Mouse (Mus musculus): ENCODE measurements around the gene Sec16b. TPM values are rescaled to one million over a fixed set of nuclear protein-coding genes. Genes with fewer than 3 reads are reported as not detected.

The Sec16b gene
- polyA plus RNA-seq, 1 experiment from 2014 or later = 1.6 TPM

DNA sequence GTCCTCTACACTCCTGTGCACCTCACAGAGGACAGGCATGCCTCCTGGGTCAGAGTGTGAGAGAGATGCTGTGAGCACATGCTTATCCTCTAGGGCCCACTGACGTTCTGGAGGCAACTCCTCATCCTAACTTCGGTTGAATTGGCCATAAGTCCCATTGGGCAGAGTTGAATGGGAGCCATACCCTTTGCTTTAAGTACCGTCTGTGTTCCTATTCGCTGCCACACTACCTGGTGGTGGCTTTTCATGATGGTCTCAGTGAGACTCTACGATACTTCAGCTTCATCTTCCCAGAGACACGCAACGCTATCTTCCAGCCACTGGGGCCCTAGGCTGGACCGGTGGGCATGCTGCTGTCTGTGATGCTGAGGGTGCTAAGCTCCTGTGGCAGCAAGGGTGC lies 38.5 kb downstream of the Sec16b start:
- Histone ChIP-seq H3K4me3 (ENCODE audit: low read length) (no peak overlapping the region), H3K27me3 (ENCODE audit: control insufficient read depth, insufficient read depth, low read length) (no peaks in the 10 kb centered on the region), H3K4me1 (ENCODE audit: control insufficient read depth, insufficient read depth, low read length) (no peaks in the 10 kb centered on the region), H3K9me3 (ENCODE audit: control insufficient read depth, low read length) (no peaks in the 10 kb centered on the region), H3K36me3 (ENCODE audit: control insufficient read depth, insufficient read depth, low read length) (no peaks in the 10 kb centered on the region), H3K4me2 (replicated peaks; ENCODE audit: low read depth, low read length) (no peak overlapping the region), H3K27ac (ENCODE audit: low read depth, low read length) (no peak overlapping the region), H3K9ac (ENCODE audit: low read depth, low read length) (no peak overlapping the region)
- WGBS = 87% methylated on average over 8 of the region's 8 CpGs
- no peak for ATAC-seq (ENCODE audit: low FRiP score, low TSS enrichment)

DNA sequence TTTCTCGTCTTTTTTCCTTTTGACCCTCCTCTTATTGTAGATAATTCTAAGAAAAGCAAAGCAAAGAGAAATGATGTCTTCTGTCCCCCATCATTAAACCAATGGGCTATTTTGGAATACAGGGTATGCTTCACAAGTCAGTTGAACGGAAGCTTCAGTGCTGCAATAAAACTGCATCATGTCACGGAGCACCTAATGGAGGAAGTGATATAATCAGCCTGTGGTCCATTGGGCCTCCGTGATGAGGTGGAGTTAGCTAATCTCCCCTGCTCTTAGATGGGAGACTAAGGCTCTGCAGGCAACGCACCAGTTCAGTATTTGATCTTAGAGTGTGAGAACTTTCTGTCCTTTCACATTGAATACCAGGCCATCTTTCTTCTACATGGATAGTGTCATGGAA lies 41.1 kb downstream of the Sec16b start:
- no peak overlapping the region for H3K27ac ChIP-seq (ENCODE audit: low read depth, low read length)
- H3K36me3 ChIP-seq (ENCODE audit: control insufficient read depth, insufficient read depth, low read length) = no peaks in the 10 kb centered on the region
- 79% methylated on average over 5 of the region's 5 CpGs for WGBS
- H3K4me1 ChIP-seq (ENCODE audit: control insufficient read depth, insufficient read depth, low read length) = no peaks in the 10 kb centered on the region
- H3K9me3 ChIP-seq (ENCODE audit: control insufficient read depth, low read length) = no peaks in the 10 kb centered on the region
- H3K4me3 ChIP-seq (ENCODE audit: low read length) = no peak overlapping the region
- H3K27me3 ChIP-seq (ENCODE audit: control insufficient read depth, insufficient read depth, low read length) = no peaks in the 10 kb centered on the region
- H3K4me2 ChIP-seq (replicated peaks; ENCODE audit: low read depth, low read length) = no peak overlapping the region
- no peak for ATAC-seq (ENCODE audit: low FRiP score, low TSS enrichment)
- no peak overlapping the region for H3K9ac ChIP-seq (ENCODE audit: low read depth, low read length)

DNA sequence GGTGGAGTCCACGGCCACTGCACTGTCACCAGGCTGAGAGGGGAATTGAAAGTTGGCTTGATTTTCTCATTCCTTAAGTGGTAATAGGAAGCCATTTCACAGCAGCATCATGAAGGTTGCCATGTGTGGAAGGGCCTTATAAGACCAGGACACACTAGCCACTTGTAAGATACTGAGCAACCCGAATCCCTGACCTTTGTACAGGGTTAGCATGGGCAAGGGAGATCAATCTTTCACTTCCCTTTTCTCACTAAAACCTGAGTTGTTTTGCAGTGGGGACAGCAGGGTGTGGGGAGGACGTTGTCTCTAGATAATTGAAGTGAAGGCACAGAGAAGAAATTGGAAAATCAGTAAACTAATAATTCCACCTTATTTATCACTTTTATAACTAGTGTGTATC lies 43.2 kb downstream of the Sec16b start:
- Histone ChIP-seq H3K4me2 (replicated peaks; ENCODE audit: low read depth, low read length) (no peak overlapping the region), H3K27ac (ENCODE audit: low read depth, low read length) (no peak overlapping the region), H3K36me3 (ENCODE audit: control insufficient read depth, insufficient read depth, low read length) (no peaks in the 10 kb centered on the region), H3K9ac (ENCODE audit: low read depth, low read length) (no peak overlapping the region), H3K27me3 (ENCODE audit: control insufficient read depth, insufficient read depth, low read length) (no peaks in the 10 kb centered on the region), H3K4me3 (ENCODE audit: low read length) (no peak overlapping the region), H3K9me3 (ENCODE audit: control insufficient read depth, low read length) (no peaks in the 10 kb centered on the region), H3K4me1 (ENCODE audit: control insufficient read depth, insufficient read depth, low read length) (no peaks in the 10 kb centered on the region)
- ATAC-seq (ENCODE audit: low FRiP score, low TSS enrichment) = no peak
- WGBS = 56% methylated on average over 3 of the region's 3 CpGs

DNA sequence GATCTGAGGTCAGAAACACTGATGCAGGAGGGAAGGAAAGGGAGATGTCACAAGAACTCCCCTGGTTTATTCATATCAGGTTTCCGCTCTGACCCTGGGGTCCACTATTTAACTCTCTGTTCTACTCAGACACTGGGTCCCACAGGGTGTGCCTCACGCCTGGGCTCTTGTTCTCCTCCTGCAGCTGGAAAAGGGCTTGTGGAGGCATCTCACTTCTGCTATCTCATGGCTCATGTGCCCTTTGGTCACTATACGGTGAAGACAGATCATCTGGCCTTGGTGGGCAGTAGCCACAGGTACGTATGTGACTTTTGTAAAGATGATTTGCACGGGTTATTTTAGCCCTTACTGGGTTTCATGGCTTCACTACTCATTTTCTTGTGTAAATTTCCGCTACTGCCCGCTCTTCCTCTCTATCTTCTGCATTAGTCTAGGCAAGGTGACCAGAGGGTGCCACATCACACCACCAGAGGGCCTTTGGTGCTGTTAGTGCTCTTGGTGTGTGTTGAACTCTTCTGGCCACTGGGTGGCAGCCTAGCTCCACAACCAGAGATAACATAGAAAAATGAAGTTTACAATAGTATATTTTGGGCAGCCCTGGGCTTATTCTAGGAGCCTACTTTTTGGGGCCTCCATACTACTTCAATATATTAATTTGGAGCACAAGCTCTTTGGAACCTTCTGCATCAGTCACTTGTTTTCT lies 46.4 kb downstream of the Sec16b start:
- no peaks in the 10 kb centered on the region for H3K27me3 ChIP-seq (ENCODE audit: control insufficient read depth, insufficient read depth, low read length)
- H3K9me3 ChIP-seq (ENCODE audit: control insufficient read depth, low read length) = no peaks in the 10 kb centered on the region
- no peak overlapping the region for H3K27ac ChIP-seq (ENCODE audit: low read depth, low read length)
- 58% methylated on average over 7 of the region's 7 CpGs for WGBS
- H3K4me1 ChIP-seq (ENCODE audit: control insufficient read depth, insufficient read depth, low read length) = no peaks in the 10 kb centered on the region; the same call in 1 of the 2 replicates
- no peaks in the 10 kb centered on the region for H3K36me3 ChIP-seq (ENCODE audit: control insufficient read depth, insufficient read depth, low read length)
- H3K4me3 ChIP-seq (ENCODE audit: low read length) = no peak overlapping the region
- H3K9ac ChIP-seq (ENCODE audit: low read depth, low read length) = no peak overlapping the region
- no peak overlapping the region for H3K4me2 ChIP-seq (replicated peaks; ENCODE audit: low read depth, low read length)
- ATAC-seq (ENCODE audit: low FRiP score, low TSS enrichment) = peak; percentile 72; the same call in 1 of the 2 replicates

DNA sequence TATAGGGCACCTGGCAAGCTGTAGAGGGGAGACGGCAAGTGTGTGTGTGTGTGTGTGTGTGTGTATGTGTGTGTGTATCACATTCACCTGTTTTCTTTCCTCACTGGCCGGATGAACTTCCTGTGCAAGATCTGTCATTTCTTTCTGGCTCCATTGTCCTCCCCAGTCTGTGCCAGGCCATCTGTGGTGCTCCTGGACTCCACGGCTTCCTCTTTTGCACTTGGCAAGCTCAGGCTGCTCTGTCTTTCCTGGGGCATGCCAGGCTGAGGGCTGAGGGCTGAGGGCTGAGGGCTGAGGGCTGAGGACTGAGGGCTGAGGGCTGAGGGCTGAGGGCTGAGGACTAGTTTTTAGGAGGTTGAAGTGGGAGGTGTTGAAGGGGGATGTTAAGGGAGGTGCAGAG lies 47.6 kb downstream of the Sec16b start:
- Histone ChIP-seq H3K9me3 (ENCODE audit: control insufficient read depth, low read length) (no peaks in the 10 kb centered on the region), H3K36me3 (ENCODE audit: control insufficient read depth, insufficient read depth, low read length) (no peaks in the 10 kb centered on the region), H3K4me3 (ENCODE audit: low read length) (no peak overlapping the region), H3K9ac (ENCODE audit: low read depth, low read length) (no peak overlapping the region), H3K4me2 (replicated peaks; ENCODE audit: low read depth, low read length) (no peak overlapping the region), H3K4me1 (ENCODE audit: control insufficient read depth, insufficient read depth, low read length) (no peaks in the 10 kb centered on the region; the same call in 1 of the 2 replicates), H3K27me3 (ENCODE audit: control insufficient read depth, insufficient read depth, low read length) (no peaks in the 10 kb centered on the region), H3K27ac (ENCODE audit: low read depth, low read length) (no peak overlapping the region)
- WGBS = 66% methylated on average over 3 of the region's 3 CpGs
- ATAC-seq (ENCODE audit: low FRiP score, low TSS enrichment) = no peak

DNA sequence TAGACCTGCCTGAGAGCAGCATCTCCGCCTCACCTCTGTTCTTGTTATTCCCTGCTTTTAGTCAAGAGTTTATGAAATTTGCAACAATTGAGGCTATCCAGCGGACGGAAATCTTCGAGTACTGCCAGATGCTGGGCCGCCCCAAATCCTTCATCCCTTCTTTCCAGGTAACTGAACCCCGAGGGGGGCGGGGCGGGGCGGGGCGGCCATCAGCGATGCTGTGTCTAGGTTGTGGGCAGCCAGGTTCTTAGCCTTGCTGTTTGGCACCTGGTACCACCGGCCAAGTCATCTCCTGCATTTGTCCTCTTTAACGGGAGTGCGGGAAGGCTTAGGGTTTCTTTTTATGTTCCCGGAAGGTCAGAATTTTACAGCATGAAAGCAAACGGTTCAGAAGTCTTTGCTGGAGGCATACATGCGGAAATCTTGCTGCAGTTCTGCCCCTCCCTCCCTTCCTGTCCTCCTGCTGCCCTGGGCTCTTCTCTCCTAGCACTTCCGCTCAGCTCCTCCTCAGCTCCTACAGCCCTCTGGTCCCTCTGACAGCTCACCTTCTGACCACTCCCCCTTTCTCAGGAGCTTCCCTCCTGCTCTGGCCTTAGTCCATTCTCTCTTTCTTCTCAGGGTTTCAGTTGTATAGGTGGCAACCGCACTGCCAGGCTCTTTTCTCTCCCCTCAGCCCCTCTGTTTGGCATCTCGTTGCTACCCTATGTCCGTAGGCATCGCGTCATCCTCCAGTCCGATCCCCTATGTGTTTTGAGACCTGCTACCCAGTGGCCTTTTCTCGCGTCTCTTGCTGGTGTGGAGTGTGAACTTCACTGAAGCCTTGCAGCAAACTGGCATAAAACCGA lies 48.4 kb downstream of the Sec16b start:
- H3K9ac ChIP-seq (ENCODE audit: low read depth, low read length) = 0 out of 2 replicates have a peak overlapping the region, but pooled peaks have one; percentile 28
- ATAC-seq (ENCODE audit: low FRiP score, low TSS enrichment) = peak; percentile 53
- WGBS = 21% methylated on average over 27 of the region's 27 CpGs
- no peak overlapping the region for H3K27ac ChIP-seq (ENCODE audit: low read depth, low read length)
- H3K4me2 ChIP-seq (replicated peaks; ENCODE audit: low read depth, low read length) = peak overlapping the region; percentile 38
- no peaks in the 10 kb centered on the region for H3K27me3 ChIP-seq (ENCODE audit: control insufficient read depth, insufficient read depth, low read length)
- H3K36me3 ChIP-seq (ENCODE audit: control insufficient read depth, insufficient read depth, low read length) = no peaks in the 10 kb centered on the region
- no peaks in the 10 kb centered on the region; the same call in 1 of the 2 replicates for H3K4me1 ChIP-seq (ENCODE audit: control insufficient read depth, insufficient read depth, low read length)
- no peaks in the 10 kb centered on the region for H3K9me3 ChIP-seq (ENCODE audit: control insufficient read depth, low read length)
- peak overlapping the region; percentile 24 for H3K4me3 ChIP-seq (ENCODE audit: low read length)

DNA sequence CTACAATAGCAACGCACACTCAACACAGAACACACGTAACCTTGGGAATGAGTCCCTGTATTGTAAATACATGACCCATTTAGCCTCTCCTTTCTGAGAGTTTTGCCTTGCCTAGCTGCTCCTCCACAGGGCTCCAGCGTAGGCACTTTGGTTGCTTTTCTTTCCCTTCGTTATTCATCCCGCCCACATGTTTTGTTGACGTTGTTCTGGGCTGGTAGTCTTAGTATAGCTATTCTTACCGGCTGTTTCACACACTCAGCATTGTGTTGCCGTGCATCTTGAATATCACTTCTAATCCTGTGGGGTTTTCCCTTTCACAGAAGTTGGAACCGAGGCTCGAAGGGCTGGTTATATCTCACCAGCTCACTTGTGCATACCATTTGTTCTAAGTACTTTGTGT lies 49.2 kb downstream of the Sec16b start:
- ATAC-seq (ENCODE audit: low FRiP score, low TSS enrichment) = no peak
- no peaks in the 10 kb centered on the region for H3K36me3 ChIP-seq (ENCODE audit: control insufficient read depth, insufficient read depth, low read length)
- no peak overlapping the region for H3K4me2 ChIP-seq (replicated peaks; ENCODE audit: low read depth, low read length)
- no peak overlapping the region for H3K4me3 ChIP-seq (ENCODE audit: low read length)
- no peak overlapping the region for H3K9ac ChIP-seq (ENCODE audit: low read depth, low read length)
- no peak overlapping the region for H3K27ac ChIP-seq (ENCODE audit: low read depth, low read length)
- H3K9me3 ChIP-seq (ENCODE audit: control insufficient read depth, low read length) = no peaks in the 10 kb centered on the region
- no peaks in the 10 kb centered on the region for H3K27me3 ChIP-seq (ENCODE audit: control insufficient read depth, insufficient read depth, low read length)
- H3K4me1 ChIP-seq (ENCODE audit: control insufficient read depth, insufficient read depth, low read length) = no peaks in the 10 kb centered on the region; the same call in 1 of the 2 replicates
- 66% methylated on average over 10 of the region's 10 CpGs for WGBS

DNA sequence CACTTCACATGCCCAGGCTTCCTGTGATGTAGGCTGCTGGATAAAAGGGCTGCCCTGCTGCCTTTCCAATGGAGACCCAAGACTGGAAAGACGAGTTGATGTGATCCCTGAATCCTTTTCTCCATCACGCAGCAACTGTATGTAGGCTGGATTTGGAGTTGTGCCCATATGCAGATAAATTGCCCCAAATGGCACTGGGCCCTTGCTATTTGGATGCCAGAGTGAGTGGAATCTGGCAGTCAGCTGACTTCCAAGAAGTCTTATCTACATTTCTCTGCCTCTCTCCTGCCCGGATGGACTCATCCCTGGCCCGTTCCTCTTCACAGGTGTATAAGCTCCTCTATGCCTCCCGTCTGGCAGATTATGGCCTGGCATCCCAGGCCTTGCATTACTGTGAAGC lies 49.9 kb downstream of the Sec16b start:
- H3K36me3 ChIP-seq (ENCODE audit: control insufficient read depth, insufficient read depth, low read length) = no peaks in the 10 kb centered on the region
- WGBS = 83% methylated on average over 5 of the region's 5 CpGs
- no peak overlapping the region for H3K4me3 ChIP-seq (ENCODE audit: low read length)
- H3K27me3 ChIP-seq (ENCODE audit: control insufficient read depth, insufficient read depth, low read length) = no peaks in the 10 kb centered on the region
- H3K27ac ChIP-seq (ENCODE audit: low read depth, low read length) = no peak overlapping the region
- H3K4me1 ChIP-seq (ENCODE audit: control insufficient read depth, insufficient read depth, low read length) = no peaks in the 10 kb centered on the region; the same call in 1 of the 2 replicates
- H3K4me2 ChIP-seq (replicated peaks; ENCODE audit: low read depth, low read length) = no peak overlapping the region
- no peaks in the 10 kb centered on the region for H3K9me3 ChIP-seq (ENCODE audit: control insufficient read depth, low read length)
- no peak for ATAC-seq (ENCODE audit: low FRiP score, low TSS enrichment)
- H3K9ac ChIP-seq (ENCODE audit: low read depth, low read length) = no peak overlapping the region

DNA sequence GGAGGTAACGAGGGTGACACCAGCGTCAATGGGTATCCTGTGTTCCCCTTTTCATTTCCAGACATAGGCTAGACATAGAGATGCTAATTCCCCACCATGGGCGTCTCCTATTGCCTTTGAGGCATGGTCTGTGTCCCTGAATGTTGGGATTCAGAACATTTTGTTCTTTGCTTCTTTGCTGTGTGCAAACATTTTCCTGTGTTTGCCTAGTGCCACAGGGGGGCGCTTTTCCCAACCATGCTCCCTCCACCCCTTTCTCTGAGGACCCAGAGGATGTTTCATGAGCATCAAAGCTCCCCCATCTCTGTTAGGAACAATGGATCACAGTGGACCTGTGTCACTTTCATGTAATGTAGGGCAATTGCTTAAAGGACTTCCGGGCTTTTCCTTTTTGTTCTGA lies 51.6 kb downstream of the Sec16b start:
- no peaks in the 10 kb centered on the region for H3K36me3 ChIP-seq (ENCODE audit: control insufficient read depth, insufficient read depth, low read length)
- H3K27ac ChIP-seq (ENCODE audit: low read depth, low read length) = no peak overlapping the region
- no peak overlapping the region for H3K4me3 ChIP-seq (ENCODE audit: low read length)
- 58% methylated on average over 5 of the region's 5 CpGs for WGBS
- H3K4me2 ChIP-seq (replicated peaks; ENCODE audit: low read depth, low read length) = no peak overlapping the region
- ATAC-seq (ENCODE audit: low FRiP score, low TSS enrichment) = no peak
- H3K9me3 ChIP-seq (ENCODE audit: control insufficient read depth, low read length) = no peaks in the 10 kb centered on the region
- no peaks in the 10 kb centered on the region for H3K27me3 ChIP-seq (ENCODE audit: control insufficient read depth, insufficient read depth, low read length)
- H3K9ac ChIP-seq (ENCODE audit: low read depth, low read length) = no peak overlapping the region
- no peaks in the 10 kb centered on the region; the same call in 1 of the 2 replicates for H3K4me1 ChIP-seq (ENCODE audit: control insufficient read depth, insufficient read depth, low read length)
